Mouse (Mus musculus): ENCODE measurements around the gene Pank1. TPM values are rescaled to one million over a fixed set of nuclear protein-coding genes. Genes with fewer than 3 reads are reported as not detected.

Pank1 gene
- 7.0 and 7.5 TPM in 2 replicates for polyA plus RNA-seq (2015; fragmentation: Nextera tagmentation; extraction: Ambion mirVana)

GRCm38 (mm10) chr19:34878603-34879541 lies at the start of gene Pank1:
Gene Pank1 (minus strand): TSS chr19:34879455.
- under 1% methylated on average over 85 of the region's 96 CpGs for WGBS
- H3K4me2 ChIP-seq (ENCODE audit: low read depth, low read length): peak within 1 kb of the TSS; percentile 81
- no peaks in the 10 kb centered on the region for H3K9me3 ChIP-seq (ENCODE audit: control insufficient read depth, low read length)
- peak within 1 kb of the TSS; percentile 76 for H3K4me3 ChIP-seq (ENCODE audit: low read length)
- H3K27ac ChIP-seq (ENCODE audit: low read length): peak within 1 kb of the TSS; percentile 98
- ATAC-seq (ENCODE audit: low read depth): peak; percentile 56
- H3K4me1 ChIP-seq (replicated peaks; ENCODE audit: control insufficient read depth, insufficient read depth, low read length): peaks cover 14% of the 10 kb centered on the region
- H3K36me3 ChIP-seq (ENCODE audit: control insufficient read depth, insufficient read depth, low read length): no peaks in the 10 kb centered on the region
- H3K9ac ChIP-seq (ENCODE audit: low read length): peak within 1 kb of the TSS; percentile 91
- no peaks in the 10 kb centered on the region for H3K27me3 ChIP-seq (ENCODE audit: control insufficient read depth, insufficient read depth, low read depth, low read length)

GRCm38 (mm10) chr19:34922603-34922963 lies 43.3 kb upstream of the Pank1 start:
- Histone ChIP-seq H3K9ac (ENCODE audit: low read length) (peak overlapping the region; percentile 67), H3K36me3 (ENCODE audit: control insufficient read depth, insufficient read depth, low read length) (no peaks in the 10 kb centered on the region), H3K27me3 (ENCODE audit: control insufficient read depth, insufficient read depth, low read depth, low read length) (no peaks in the 10 kb centered on the region), H3K4me3 (ENCODE audit: low read length) (peak overlapping the region; percentile 79), H3K4me1 (replicated peaks; ENCODE audit: control insufficient read depth, insufficient read depth, low read length) (peaks cover 4% of the 10 kb centered on the region), H3K9me3 (ENCODE audit: control insufficient read depth, low read length) (no peaks in the 10 kb centered on the region), H3K27ac (ENCODE audit: low read length) (peak overlapping the region; percentile 8; the same call in 1 of the 2 replicates), H3K4me2 (ENCODE audit: low read depth, low read length) (peak overlapping the region; percentile 63)
- under 1% methylated on average over 9 of the region's 9 CpGs for WGBS
- ATAC-seq (ENCODE audit: low read depth): no peak

- WGBS: under 1% methylated on average over 57 of the region's 57 CpGs
- peak within 1 kb of the TSS; percentile 67 for H3K9ac ChIP-seq (ENCODE audit: low read length)
- H3K27me3 ChIP-seq (ENCODE audit: control insufficient read depth, insufficient read depth, low read depth, low read length): no peaks in the 10 kb centered on the region
Observed at GRCm38 (mm10) chr19:34921652-34922602, 42.7 kb upstream of the Pank1 start, which contains the start of gene Kif20b. Gene Kif20b (plus strand): TSS chr19:34922361.

GRCm38 (mm10) chr19:34921253-34921651 lies 42.0 kb upstream of the Pank1 start:
- H3K27ac ChIP-seq (ENCODE audit: low read length): peak overlapping the region; percentile 89
- H3K9me3 ChIP-seq (ENCODE audit: control insufficient read depth, low read length): no peaks in the 10 kb centered on the region
- H3K36me3 ChIP-seq (ENCODE audit: control insufficient read depth, insufficient read depth, low read length): no peaks in the 10 kb centered on the region
- 0 out of 2 replicates have a peak overlapping the region, but pooled peaks have one; percentile 67 for H3K9ac ChIP-seq (ENCODE audit: low read length)
- H3K4me1 ChIP-seq (replicated peaks; ENCODE audit: control insufficient read depth, insufficient read depth, low read length): peaks cover 4% of the 10 kb centered on the region
- H3K4me3 ChIP-seq (ENCODE audit: low read length): peak overlapping the region; percentile 79
- WGBS: 14% methylated on average over 6 of the region's 7 CpGs
- 0 out of 2 replicates have a peak, but pooled peaks have one; percentile 0 for ATAC-seq (ENCODE audit: low read depth)
- peak overlapping the region; percentile 63 for H3K4me2 ChIP-seq (ENCODE audit: low read depth, low read length)
- H3K27me3 ChIP-seq (ENCODE audit: control insufficient read depth, insufficient read depth, low read depth, low read length): no peaks in the 10 kb centered on the region

More at GRCm38 (mm10) chr19:34921652-34922602, 42.7 kb upstream of the Pank1 start, which contains the start of gene Kif20b:
- peak; percentile 97 for ATAC-seq (ENCODE audit: low read depth)
- Histone ChIP-seq H3K4me1 (replicated peaks; ENCODE audit: control insufficient read depth, insufficient read depth, low read length) (peaks cover 4% of the 10 kb centered on the region), H3K27ac (ENCODE audit: low read length) (peak within 1 kb of the TSS; percentile 89), H3K9me3 (ENCODE audit: control insufficient read depth, low read length) (no peaks in the 10 kb centered on the region), H3K4me2 (ENCODE audit: low read depth, low read length) (peak within 1 kb of the TSS; percentile 63), H3K36me3 (ENCODE audit: control insufficient read depth, insufficient read depth, low read length) (no peaks in the 10 kb centered on the region), H3K4me3 (ENCODE audit: low read length) (peak within 1 kb of the TSS; percentile 79)

GRCm38 (mm10) chr19:34920531-34920930 lies 41.3 kb upstream of the Pank1 start:
- Histone ChIP-seq H3K27me3 (ENCODE audit: control insufficient read depth, insufficient read depth, low read depth, low read length) (no peaks in the 10 kb centered on the region), H3K4me1 (replicated peaks; ENCODE audit: control insufficient read depth, insufficient read depth, low read length) (peaks cover 4% of the 10 kb centered on the region), H3K9me3 (ENCODE audit: control insufficient read depth, low read length) (no peaks in the 10 kb centered on the region), H3K27ac (ENCODE audit: low read length) (no peak overlapping the region), H3K9ac (ENCODE audit: low read length) (no peak overlapping the region), H3K4me2 (ENCODE audit: low read depth, low read length) (no peak overlapping the region), H3K36me3 (ENCODE audit: control insufficient read depth, insufficient read depth, low read length) (no peaks in the 10 kb centered on the region), H3K4me3 (ENCODE audit: low read length) (no peak overlapping the region)
- ATAC-seq (ENCODE audit: low read depth): no peak
- 38% methylated on average over 3 of the region's 3 CpGs for WGBS

- Histone ChIP-seq H3K9me3 (ENCODE audit: control insufficient read depth, low read length) (no peaks in the 10 kb centered on the region), H3K9ac (ENCODE audit: low read length) (no peak overlapping the region), H3K4me3 (ENCODE audit: low read length) (no peak overlapping the region), H3K27me3 (ENCODE audit: control insufficient read depth, insufficient read depth, low read depth, low read length) (no peaks in the 10 kb centered on the region), H3K4me2 (ENCODE audit: low read depth, low read length) (no peak overlapping the region), H3K27ac (ENCODE audit: low read length) (no peak overlapping the region), H3K4me1 (replicated peaks; ENCODE audit: control insufficient read depth, insufficient read depth, low read length) (peaks cover 4% of the 10 kb centered on the region), H3K36me3 (ENCODE audit: control insufficient read depth, insufficient read depth, low read length) (no peaks in the 10 kb centered on the region)
- ATAC-seq (ENCODE audit: low read depth): no peak
- 83% methylated on average over 4 of the region's 4 CpGs for WGBS
Observed at GRCm38 (mm10) chr19:34920066-34920465, 40.8 kb upstream of the Pank1 start.

- Histone ChIP-seq H3K27ac (ENCODE audit: low read length) (no peak overlapping the region), H3K4me2 (ENCODE audit: low read depth, low read length) (no peak overlapping the region), H3K9me3 (ENCODE audit: control insufficient read depth, low read length) (no peaks in the 10 kb centered on the region), H3K27me3 (ENCODE audit: control insufficient read depth, insufficient read depth, low read depth, low read length) (no peaks in the 10 kb centered on the region), H3K4me3 (ENCODE audit: low read length) (no peak overlapping the region), H3K4me1 (replicated peaks; ENCODE audit: control insufficient read depth, insufficient read depth, low read length) (no peaks in the 10 kb centered on the region), H3K36me3 (ENCODE audit: control insufficient read depth, insufficient read depth, low read length) (no peaks in the 10 kb centered on the region), H3K9ac (ENCODE audit: low read length) (no peak overlapping the region)
- ATAC-seq (ENCODE audit: low read depth): no peak
Observed at GRCm38 (mm10) chr19:34912366-34912765, 33.1 kb upstream of the Pank1 start.

GRCm38 (mm10) chr19:34906772-34907171 lies 27.5 kb upstream of the Pank1 start:
- no peak for ATAC-seq (ENCODE audit: low read depth)
- no peak overlapping the region for H3K27ac ChIP-seq (ENCODE audit: low read length)
- H3K9ac ChIP-seq (ENCODE audit: low read length): no peak overlapping the region
- no peak overlapping the region for H3K4me3 ChIP-seq (ENCODE audit: low read length)
- H3K4me1 ChIP-seq (replicated peaks; ENCODE audit: control insufficient read depth, insufficient read depth, low read length): no peaks in the 10 kb centered on the region
- WGBS: 74% methylated on average over 5 of the region's 5 CpGs
- no peak overlapping the region for H3K4me2 ChIP-seq (ENCODE audit: low read depth, low read length)
- no peaks in the 10 kb centered on the region for H3K27me3 ChIP-seq (ENCODE audit: control insufficient read depth, insufficient read depth, low read depth, low read length)
- no peaks in the 10 kb centered on the region for H3K36me3 ChIP-seq (ENCODE audit: control insufficient read depth, insufficient read depth, low read length)
- no peaks in the 10 kb centered on the region for H3K9me3 ChIP-seq (ENCODE audit: control insufficient read depth, low read length)
